Mouse (Mus musculus): Measurements from ENCODE around the gene Atp8b4. TPM values are rescaled to one million over a fixed set of nuclear protein-coding genes. Genes with fewer than 3 reads are reported as not detected.

The Atp8b4 gene
- polyA plus RNA-seq, 1 experiment from 2014 or later, result 0.12 TPM

- no peak for TF ChIP-seq CTCF (IDR thresholded peaks at IDR 0.05; ENCODE audit: low read depth)
- Histone ChIP-seq H3K36me3 (ENCODE audit: control insufficient read depth, insufficient read depth) (no peaks in the 10 kb centered on the region), H3K4me1 (replicated peaks; ENCODE audit: control insufficient read depth, insufficient read depth, low read length) (no peaks in the 10 kb centered on the region), H3K9ac (ENCODE audit: low read depth, low read length) (no peak overlapping the region), H3K4me3 (ENCODE audit: low read depth, low read length) (no peak overlapping the region), H3K4me2 (replicated peaks; ENCODE audit: low read depth) (no peak overlapping the region), H3K27ac (ENCODE audit: low read depth, low read length) (no peak overlapping the region), H3K27me3 (replicated peaks; ENCODE audit: control insufficient read depth, insufficient read depth, low read length) (no peaks in the 10 kb centered on the region), H3K9me3 (ENCODE audit: control insufficient read depth) (no peaks in the 10 kb centered on the region)
- WGBS, result 80% methylated on average over 2 of the region's 2 CpGs
- no peak for ATAC-seq
These were observed 145.2 kb downstream of the Atp8b4 start for GRCm38 (mm10) chr2:126355259-126355658.

DNA sequence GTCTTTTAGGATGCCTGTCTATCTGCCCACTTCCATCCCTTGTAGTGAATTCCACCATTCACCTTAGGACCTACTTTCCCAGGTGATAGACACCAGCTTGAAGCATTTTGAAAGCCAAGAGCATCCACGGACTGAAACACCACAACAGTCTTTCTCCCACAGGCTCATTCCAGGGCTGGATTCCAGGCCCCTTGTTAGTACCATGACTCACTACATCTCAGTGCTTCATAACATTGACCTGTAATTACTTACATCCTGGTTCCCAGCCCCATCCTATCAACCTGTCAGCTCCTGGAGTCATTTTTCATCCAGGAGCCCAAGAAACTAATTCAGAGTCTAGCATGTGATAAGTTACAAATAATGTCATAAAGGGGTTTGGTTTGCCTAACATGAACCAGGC lies 148.7 kb downstream of the Atp8b4 start:
- H3K36me3 ChIP-seq (ENCODE audit: control insufficient read depth, insufficient read depth), result no peaks in the 10 kb centered on the region
- ATAC-seq, result no peak
- WGBS, result 73% methylated on average over 1 of the region's 1 CpGs
- H3K4me1 ChIP-seq (replicated peaks; ENCODE audit: control insufficient read depth, insufficient read depth, low read length), result no peaks in the 10 kb centered on the region
- H3K9me3 ChIP-seq (ENCODE audit: control insufficient read depth), result no peaks in the 10 kb centered on the region
- no peak overlapping the region for H3K9ac ChIP-seq (ENCODE audit: low read depth, low read length)
- no peak for TF ChIP-seq CTCF (IDR thresholded peaks at IDR 0.05; ENCODE audit: low read depth)
- no peak overlapping the region for H3K27ac ChIP-seq (ENCODE audit: low read depth, low read length)
- no peaks in the 10 kb centered on the region for H3K27me3 ChIP-seq (replicated peaks; ENCODE audit: control insufficient read depth, insufficient read depth, low read length)
- no peak overlapping the region for H3K4me2 ChIP-seq (replicated peaks; ENCODE audit: low read depth)
- H3K4me3 ChIP-seq (ENCODE audit: low read depth, low read length), result no peak overlapping the region

GRCm38 (mm10) chr2:126343026-126343593 lies 157.4 kb downstream of the Atp8b4 start:
- ATAC-seq, result no peak
- H3K36me3 ChIP-seq (ENCODE audit: control insufficient read depth, insufficient read depth), result no peaks in the 10 kb centered on the region
- no peak for TF ChIP-seq CTCF (IDR thresholded peaks at IDR 0.05; ENCODE audit: low read depth)
- H3K27me3 ChIP-seq (replicated peaks; ENCODE audit: control insufficient read depth, insufficient read depth, low read length), result no peaks in the 10 kb centered on the region
- no peak overlapping the region for H3K4me2 ChIP-seq (replicated peaks; ENCODE audit: low read depth)
- H3K9me3 ChIP-seq (ENCODE audit: control insufficient read depth), result no peaks in the 10 kb centered on the region
- no peak overlapping the region for H3K27ac ChIP-seq (ENCODE audit: low read depth, low read length)
- no peaks in the 10 kb centered on the region for H3K4me1 ChIP-seq (replicated peaks; ENCODE audit: control insufficient read depth, insufficient read depth, low read length)
- H3K9ac ChIP-seq (ENCODE audit: low read depth, low read length), result no peak overlapping the region
- H3K4me3 ChIP-seq (ENCODE audit: low read depth, low read length), result no peak overlapping the region
- 48% methylated on average over 3 of the region's 3 CpGs for WGBS

DNA sequence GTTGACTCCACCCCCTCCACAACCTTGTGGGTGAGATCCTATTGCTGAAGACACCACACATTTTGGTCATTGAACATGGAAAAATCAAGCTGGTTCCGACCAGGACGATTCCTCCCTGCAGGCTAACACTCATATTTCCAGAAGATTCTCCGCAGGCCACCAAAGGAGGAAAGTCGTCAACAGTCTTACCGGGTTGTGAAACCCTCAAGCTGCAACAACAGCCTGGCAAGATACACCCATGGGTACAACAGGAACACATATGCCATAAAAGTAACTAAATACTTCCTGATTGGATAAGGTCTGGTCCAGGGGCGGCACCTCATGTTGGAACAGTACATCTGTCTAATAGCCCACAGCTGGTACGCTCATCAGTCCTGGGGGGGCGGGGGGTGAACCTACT lies 159.0 kb downstream of the Atp8b4 start:
- no peaks in the 10 kb centered on the region for H3K4me1 ChIP-seq (replicated peaks; ENCODE audit: control insufficient read depth, insufficient read depth, low read length)
- ATAC-seq, result no peak
- H3K9ac ChIP-seq (ENCODE audit: low read depth, low read length), result no peak overlapping the region
- H3K4me3 ChIP-seq (ENCODE audit: low read depth, low read length), result no peak overlapping the region
- no peaks in the 10 kb centered on the region for H3K9me3 ChIP-seq (ENCODE audit: control insufficient read depth)
- no peak overlapping the region for H3K27ac ChIP-seq (ENCODE audit: low read depth, low read length)
- 87% methylated on average over 8 of the region's 8 CpGs for WGBS
- no peak overlapping the region for H3K4me2 ChIP-seq (replicated peaks; ENCODE audit: low read depth)
- no peak for TF ChIP-seq CTCF (IDR thresholded peaks at IDR 0.05; ENCODE audit: low read depth)
- H3K36me3 ChIP-seq (ENCODE audit: control insufficient read depth, insufficient read depth), result no peaks in the 10 kb centered on the region
- no peaks in the 10 kb centered on the region for H3K27me3 ChIP-seq (replicated peaks; ENCODE audit: control insufficient read depth, insufficient read depth, low read length)

- no peak overlapping the region for H3K4me2 ChIP-seq (replicated peaks; ENCODE audit: low read depth)
- H3K4me1 ChIP-seq (replicated peaks; ENCODE audit: control insufficient read depth, insufficient read depth, low read length), result no peaks in the 10 kb centered on the region
- no peak overlapping the region for H3K27ac ChIP-seq (ENCODE audit: low read depth, low read length)
- no peaks in the 10 kb centered on the region for H3K36me3 ChIP-seq (ENCODE audit: control insufficient read depth, insufficient read depth)
- no peak for ATAC-seq
- no peak for TF ChIP-seq CTCF (IDR thresholded peaks at IDR 0.05; ENCODE audit: low read depth)
- H3K4me3 ChIP-seq (ENCODE audit: low read depth, low read length), result no peak overlapping the region
- no peaks in the 10 kb centered on the region for H3K27me3 ChIP-seq (replicated peaks; ENCODE audit: control insufficient read depth, insufficient read depth, low read length)
- no peak overlapping the region for H3K9ac ChIP-seq (ENCODE audit: low read depth, low read length)
- no peaks in the 10 kb centered on the region for H3K9me3 ChIP-seq (ENCODE audit: control insufficient read depth)
- 83% methylated on average over 7 of the region's 7 CpGs for WGBS
These were observed 160.3 kb downstream of the Atp8b4 start for GRCm38 (mm10) chr2:126340201-126340600.

DNA sequence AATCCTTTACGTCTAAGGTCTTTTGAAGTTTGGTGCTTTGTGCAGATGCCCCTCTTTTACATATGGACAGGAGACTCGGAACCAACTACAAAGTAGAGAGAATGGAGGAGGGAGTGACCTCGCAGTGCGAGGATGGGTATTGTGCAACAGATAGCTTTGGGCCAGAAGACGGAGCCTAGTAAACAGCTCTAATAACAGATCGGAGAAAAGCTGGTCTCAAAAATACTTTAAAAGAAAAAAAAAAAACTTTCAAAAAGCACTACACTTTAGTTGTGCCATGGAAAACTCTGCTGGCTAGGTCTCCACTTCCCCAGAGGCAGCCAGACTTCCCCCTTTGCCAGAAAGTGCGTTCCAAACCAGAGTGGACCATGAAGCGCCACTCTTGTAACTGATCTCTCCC lies 161.0 kb downstream of the Atp8b4 start:
- H3K4me3 ChIP-seq (ENCODE audit: low read depth, low read length), result no peak overlapping the region
- no peak overlapping the region for H3K27ac ChIP-seq (ENCODE audit: low read depth, low read length)
- ATAC-seq, result no peak
- 77% methylated on average over 8 of the region's 8 CpGs for WGBS
- no peaks in the 10 kb centered on the region for H3K36me3 ChIP-seq (ENCODE audit: control insufficient read depth, insufficient read depth)
- H3K9me3 ChIP-seq (ENCODE audit: control insufficient read depth), result no peaks in the 10 kb centered on the region
- no peak overlapping the region for H3K4me2 ChIP-seq (replicated peaks; ENCODE audit: low read depth)
- no peaks in the 10 kb centered on the region for H3K4me1 ChIP-seq (replicated peaks; ENCODE audit: control insufficient read depth, insufficient read depth, low read length)
- H3K27me3 ChIP-seq (replicated peaks; ENCODE audit: control insufficient read depth, insufficient read depth, low read length), result no peaks in the 10 kb centered on the region
- TF ChIP-seq CTCF (IDR thresholded peaks at IDR 0.05; ENCODE audit: low read depth), result no peak
- no peak overlapping the region for H3K9ac ChIP-seq (ENCODE audit: low read depth, low read length)

DNA sequence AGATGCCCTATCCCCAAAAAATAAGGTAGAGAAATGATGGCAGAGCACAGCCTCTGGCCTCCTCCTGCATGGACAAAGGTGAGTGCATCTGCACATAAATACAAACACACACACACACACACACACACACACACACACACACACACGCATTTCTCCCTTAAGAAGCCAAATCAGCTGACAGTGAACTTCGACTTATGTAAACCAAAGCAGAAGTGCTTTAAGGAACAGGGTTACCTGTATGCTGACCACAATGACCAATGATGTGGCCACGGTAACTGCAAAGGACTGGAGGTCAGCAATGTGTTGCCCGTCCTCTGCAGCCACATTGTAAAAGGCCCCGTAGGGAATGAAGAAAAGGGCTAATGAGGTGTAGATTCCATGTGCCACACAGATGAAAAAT lies 163.3 kb downstream of the Atp8b4 start:
- H3K27me3 ChIP-seq (replicated peaks; ENCODE audit: control insufficient read depth, insufficient read depth, low read length), result no peaks in the 10 kb centered on the region
- H3K4me2 ChIP-seq (replicated peaks; ENCODE audit: low read depth), result no peak overlapping the region
- no peaks in the 10 kb centered on the region for H3K4me1 ChIP-seq (replicated peaks; ENCODE audit: control insufficient read depth, insufficient read depth, low read length)
- no peaks in the 10 kb centered on the region for H3K9me3 ChIP-seq (ENCODE audit: control insufficient read depth)
- 81% methylated on average over 5 of the region's 5 CpGs for WGBS
- H3K36me3 ChIP-seq (ENCODE audit: control insufficient read depth, insufficient read depth), result no peaks in the 10 kb centered on the region
- no peak for TF ChIP-seq CTCF (IDR thresholded peaks at IDR 0.05; ENCODE audit: low read depth)
- no peak overlapping the region for H3K4me3 ChIP-seq (ENCODE audit: low read depth, low read length)
- H3K27ac ChIP-seq (ENCODE audit: low read depth, low read length), result no peak overlapping the region
- no peak for ATAC-seq
- no peak overlapping the region for H3K9ac ChIP-seq (ENCODE audit: low read depth, low read length)

All from intestine, postnatal 0 days (tissue).